Mouse (Mus musculus): Measurements from ENCODE around the gene Pthlh. TPM values are rescaled to one million over a fixed set of nuclear protein-coding genes. Genes with fewer than 3 reads are reported as not detected.

Pthlh gene
- total RNA-seq, 2 experiments from 2014 or later: 5.3 to 6.7 TPM

- intact Hi-C loops (cut with DNase I): no loop called here
- no peak for DNase-seq (ENCODE audit: low spot score in 2 of 2)
These were observed 47.8 kb downstream of the Pthlh start for GRCm38 (mm10) chr6:147216156-147216555.

- intact Hi-C loops (cut with DNase I): no loop called here
- no peak for DNase-seq (ENCODE audit: low spot score in 2 of 2)
These were observed 56.1 kb downstream of the Pthlh start for GRCm38 (mm10) chr6:147207821-147208330.

Other genes with a start within 250 kb of the Pthlh start
- gene Rep15, start 231.6 kb downstream of the Pthlh start, total RNA-seq (2021): 1 to 10 TPM; 1.7 to 2.2 TPM
- 10 to 100 TPM; 46.3 to 49.2 TPM for gene Mrps35, start 221.4 kb downstream of the Pthlh start, total RNA-seq (2021)
- under 1 TPM; 0.32 to 0.48 TPM for gene Mansc4, start 177.2 kb downstream of the Pthlh start, total RNA-seq (2021)
- gene Klhl42, start 172.8 kb downstream of the Pthlh start, total RNA-seq (2021): 10 to 100 TPM; 22.2 to 23.0 TPM
- 10 to 100 TPM; 33.4 to 36.0 TPM for gene Ccdc91, start 211.6 kb upstream of the Pthlh start, total RNA-seq (2021)